Mouse (Mus musculus) lung, adult 2 months (tissue): Measurements from ENCODE around the gene L1td1. TPM values are rescaled to one million over a fixed set of nuclear protein-coding genes. Genes with fewer than 3 reads are reported as not detected.
"Not testable (repeated sequence)": the region's sequence is repeated elsewhere in the genome, so short reads cannot be mapped to it uniquely, and the experiment has no call there.

Experiments
- DNase-seq: peaks from one replicate; pipeline ENCODE4 v3.0.0; 2022
- H3K4me1 ChIP-seq: fragments of 200-500 bp; 2 replicates; pipeline ENCODE4 v1.6.1; 2011; ENCODE audit warnings: low read length; ENCODE audit not compliant: control insufficient read depth, insufficient read depth
- H3K4me3 ChIP-seq: fragments of 200-500 bp; replicated peaks from 2 replicates; pipeline ENCODE3; 2011; ENCODE audit warnings: low read depth, mild to moderate bottlenecking, control low read depth, low read length; ENCODE audit errors: extremely low read depth
- CTCF ChIP-seq: fragments of 200-500 bp; IDR thresholded peaks from 2 replicates; pipeline ENCODE4 v1.5.1; 2011; ENCODE audit warnings: mild to moderate bottlenecking, low read length, control low read depth; ENCODE audit not compliant: insufficient read depth
- POLR2A ChIP-seq: fragments of 200-500 bp; IDR thresholded peaks from 2 replicates; pipeline ENCODE4 v1.6.1; 2011; ENCODE audit warnings: low read depth, mild to moderate bottlenecking, control low read depth, low read length, borderline replicate concordance; ENCODE audit errors: extremely low read depth
- WGBS: fragments of 180-500 bp; shearing (Covaris S2); methylation state at CpG from one replicate; pipeline ENCODE4 v1.1.7; 2018; 5-methylcytosine and 5-hydroxymethylcytosine counted together
- polyA plus RNA-seq: library from polyadenylated mRNA; depleted of rRNA; stranded (reverse); fragments of >200 nt; gene quantifications from 2 replicates; pipeline ENCODE4 v1.2.3, GENCODE M21; 2012

Gene L1td1
- polyA plus RNA-seq, 1 experiment: 0.13 TPM

DNA sequence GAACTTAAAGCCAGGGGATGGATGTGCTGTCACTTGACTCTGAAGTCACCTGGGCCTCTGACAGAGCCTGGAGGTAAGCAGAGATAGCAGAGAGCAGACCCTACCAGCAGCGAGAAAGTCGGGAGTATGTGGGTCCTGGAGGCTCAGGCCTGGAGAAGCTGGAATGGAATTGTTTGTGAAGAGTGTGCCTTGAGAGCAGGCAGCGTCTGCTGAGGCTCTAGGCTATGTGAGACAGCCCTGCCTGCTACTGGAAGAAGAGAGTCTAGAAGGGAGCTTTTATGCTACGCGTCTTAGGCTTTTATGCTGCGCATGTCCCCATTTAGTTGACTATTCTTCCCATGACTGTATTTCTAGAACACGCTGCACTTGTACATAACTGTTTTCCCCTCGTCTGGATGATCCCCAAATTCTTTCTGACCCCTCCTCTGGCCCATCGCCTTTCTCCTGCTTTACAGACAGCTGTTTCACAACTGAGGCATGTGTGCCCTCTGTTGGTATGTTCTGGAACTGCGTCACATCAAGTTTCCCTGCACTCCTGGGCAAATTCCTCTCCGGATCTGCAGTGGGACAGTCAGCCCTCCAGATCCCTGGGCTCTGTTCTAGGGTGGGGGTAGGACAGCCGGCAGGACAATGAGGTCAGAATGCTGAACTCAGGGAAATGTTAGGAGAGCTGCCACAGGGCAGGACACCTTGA is 24.2 kb upstream of the L1td1 start:
- H3K4me3 ChIP-seq: no peak overlapping the region
- no peaks in the 10 kb centered on the region for H3K4me1 ChIP-seq
- TF ChIP-seq CTCF (peak; percentile 73), POLR2A (no peak)
- peak; percentile 51 for DNase-seq
- WGBS: 32% methylated on average over 12 of the region's 12 CpGs

DNA sequence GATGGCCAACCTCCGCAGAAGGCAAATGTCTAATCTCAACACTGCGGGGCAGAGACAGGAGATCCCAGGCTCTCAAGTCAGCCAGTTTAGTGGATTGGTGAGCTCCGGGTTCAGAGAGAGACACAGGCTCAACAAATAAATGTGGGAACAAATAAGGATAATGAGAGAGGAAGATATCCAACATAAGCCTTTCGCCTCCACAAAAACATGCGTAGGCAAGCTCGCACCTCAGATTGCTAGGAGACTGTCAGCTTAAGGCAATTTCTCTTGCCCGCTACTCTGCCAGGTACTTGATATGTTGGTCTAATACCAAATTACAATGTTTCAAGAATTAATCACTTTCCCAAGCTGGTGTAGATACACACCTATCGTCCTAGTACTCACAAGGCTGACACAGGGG is 15.6 kb upstream of the L1td1 start:
- TF ChIP-seq CTCF: no peak
- no peak for TF ChIP-seq POLR2A
- 89% methylated on average over 8 of the region's 8 CpGs for WGBS
- DNase-seq: no peak
- H3K4me1 ChIP-seq: no peaks in the 10 kb centered on the region
- H3K4me3 ChIP-seq: no peak overlapping the region

DNA sequence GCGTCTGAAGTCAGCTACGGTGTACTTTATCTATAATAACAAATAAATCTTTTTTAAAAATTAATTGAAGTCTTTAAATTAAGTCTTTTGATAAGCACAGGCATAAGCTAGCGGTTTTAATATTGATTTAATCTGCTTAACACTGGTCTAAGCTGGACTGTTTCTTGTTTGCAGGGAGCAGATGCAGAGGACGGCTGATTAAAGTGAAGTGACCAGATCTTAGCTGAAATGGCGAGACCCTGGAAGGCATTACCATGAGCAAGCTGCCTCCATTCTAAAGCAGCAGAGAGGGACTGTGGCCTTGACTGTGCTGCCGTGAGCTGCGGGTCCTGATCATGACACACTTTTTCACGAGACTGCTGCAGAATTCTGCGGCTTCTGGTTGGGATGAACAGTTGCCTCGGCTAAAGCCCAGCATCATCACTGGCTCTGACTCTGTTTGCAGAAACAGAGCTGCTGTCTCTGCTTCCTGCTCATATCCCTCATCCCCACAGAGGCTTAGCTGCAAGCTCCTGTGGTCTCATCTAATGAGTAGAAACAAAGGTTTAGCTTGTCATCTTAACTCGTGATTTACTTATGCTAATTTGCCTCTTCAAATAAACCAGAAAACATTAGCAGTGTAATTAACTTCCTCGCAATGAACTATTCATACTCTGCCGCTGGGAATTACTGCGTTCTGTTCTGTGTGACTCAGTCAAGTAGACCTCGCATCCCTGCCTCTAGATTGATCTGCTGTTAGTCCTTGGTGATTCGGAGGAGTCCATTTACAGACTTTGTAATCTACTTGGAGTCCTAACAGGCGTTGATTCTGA is 8.6 kb upstream of the L1td1 start:
- no peak for TF ChIP-seq CTCF
- no peak for TF ChIP-seq POLR2A
- WGBS: 86% methylated on average over 17 of the region's 17 CpGs
- no peak overlapping the region for H3K4me3 ChIP-seq
- DNase-seq: no peak
- H3K4me1 ChIP-seq: no peaks in the 10 kb centered on the region

DNA sequence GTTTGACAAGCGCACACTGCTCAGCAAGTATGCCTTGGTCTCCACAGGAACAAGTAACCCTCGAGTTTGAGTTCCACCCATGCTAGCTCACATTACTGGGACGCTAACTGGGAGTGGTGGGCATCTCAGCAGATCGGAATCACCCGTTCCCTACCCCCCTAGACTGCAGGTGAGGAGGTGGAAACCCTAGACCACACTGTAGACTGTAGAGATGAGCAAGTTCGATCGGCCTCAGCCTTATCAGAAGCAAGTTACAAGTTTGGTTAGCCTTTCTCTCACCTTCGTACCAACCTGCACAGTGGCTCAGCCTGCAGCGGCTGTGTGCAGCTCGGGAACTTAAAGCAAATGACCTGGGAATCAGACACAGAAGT is 8.0 kb upstream of the L1td1 start:
- Histone ChIP-seq H3K4me1 (no peaks in the 10 kb centered on the region), H3K4me3 (no peak overlapping the region)
- no peak for TF ChIP-seq POLR2A
- no peak for TF ChIP-seq CTCF
- no peak for DNase-seq
- WGBS: 79% methylated on average over 10 of the region's 10 CpGs

DNA sequence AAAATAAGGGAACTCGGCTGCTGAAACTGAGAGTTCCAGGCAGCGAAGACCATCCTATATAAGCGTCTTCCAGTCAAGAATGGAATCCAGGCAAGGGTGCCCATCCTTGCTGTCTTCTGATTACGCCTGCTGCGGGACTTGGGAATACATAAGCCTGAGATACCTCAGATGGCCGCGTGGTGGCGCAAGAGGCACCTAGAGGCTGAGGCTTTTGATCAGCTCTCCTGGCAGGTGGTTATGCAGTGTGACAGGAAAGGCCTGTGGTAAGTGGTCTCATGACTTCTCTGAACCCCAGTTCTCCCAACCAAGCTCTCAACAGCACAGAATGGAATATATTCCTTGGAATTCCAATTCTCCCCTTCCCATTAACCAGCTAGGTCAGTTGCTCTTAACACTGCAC is 4.1 kb upstream of the L1td1 start:
- no peaks in the 10 kb centered on the region; the same call in 1 of the 2 replicates for H3K4me1 ChIP-seq
- TF ChIP-seq CTCF (peak; percentile 89), POLR2A (no peak)
- H3K4me3 ChIP-seq: no peak overlapping the region
- DNase-seq: peak; percentile 54
- WGBS: 15% methylated on average over 8 of the region's 8 CpGs

DNA sequence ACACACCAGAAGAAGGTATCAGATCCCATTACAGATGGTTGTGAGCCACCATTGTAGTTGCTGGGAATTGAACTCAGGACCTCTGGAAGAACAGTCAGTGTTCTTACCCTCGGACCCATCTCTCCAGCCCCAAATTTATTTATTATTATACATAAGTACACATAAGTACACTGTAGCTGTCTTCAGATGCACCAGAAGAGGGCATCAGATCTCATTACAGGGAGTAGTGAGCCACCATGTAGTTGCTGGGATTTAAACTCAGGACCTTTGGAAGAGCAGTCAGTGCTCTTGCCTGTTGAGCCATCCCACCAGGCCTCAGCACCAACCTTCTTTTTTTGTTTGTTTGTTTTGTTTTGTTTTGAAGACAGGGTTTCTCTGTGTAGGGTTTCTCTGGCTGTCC is 1.9 kb upstream of the L1td1 start:
- WGBS: 79% methylated on average over 1 of the region's 1 CpGs
- not testable (repeated sequence) for DNase-seq, H3K4me1 ChIP-seq, H3K4me3 ChIP-seq

DNA sequence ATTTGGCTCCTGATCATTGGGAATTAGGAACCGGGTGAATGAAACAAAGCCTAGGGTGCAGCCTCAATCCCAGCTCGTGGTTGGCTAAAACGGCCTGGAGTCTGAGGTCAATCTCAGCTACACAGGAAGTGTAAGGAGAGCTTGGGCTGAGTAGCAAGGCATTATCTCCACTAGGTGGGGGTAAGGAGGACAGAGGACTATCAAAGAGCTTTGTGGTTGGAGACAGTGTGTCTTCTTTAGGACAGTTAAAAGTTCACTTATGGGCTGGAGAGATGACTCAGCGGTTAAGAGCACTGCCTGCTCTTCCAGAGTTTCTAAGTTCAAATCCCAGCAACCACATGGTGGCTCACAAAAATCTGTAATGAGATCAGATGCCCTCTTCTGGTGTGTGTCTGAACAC is 1.1 kb upstream of the L1td1 start:
- Histone ChIP-seq H3K4me3 (no peak overlapping the region), H3K4me1 (no peaks in the 10 kb centered on the region; the same call in 1 of the 2 replicates)
- TF ChIP-seq POLR2A: no peak
- DNase-seq: no peak
- 27% methylated on average over 4 of the region's 4 CpGs for WGBS

DNA sequence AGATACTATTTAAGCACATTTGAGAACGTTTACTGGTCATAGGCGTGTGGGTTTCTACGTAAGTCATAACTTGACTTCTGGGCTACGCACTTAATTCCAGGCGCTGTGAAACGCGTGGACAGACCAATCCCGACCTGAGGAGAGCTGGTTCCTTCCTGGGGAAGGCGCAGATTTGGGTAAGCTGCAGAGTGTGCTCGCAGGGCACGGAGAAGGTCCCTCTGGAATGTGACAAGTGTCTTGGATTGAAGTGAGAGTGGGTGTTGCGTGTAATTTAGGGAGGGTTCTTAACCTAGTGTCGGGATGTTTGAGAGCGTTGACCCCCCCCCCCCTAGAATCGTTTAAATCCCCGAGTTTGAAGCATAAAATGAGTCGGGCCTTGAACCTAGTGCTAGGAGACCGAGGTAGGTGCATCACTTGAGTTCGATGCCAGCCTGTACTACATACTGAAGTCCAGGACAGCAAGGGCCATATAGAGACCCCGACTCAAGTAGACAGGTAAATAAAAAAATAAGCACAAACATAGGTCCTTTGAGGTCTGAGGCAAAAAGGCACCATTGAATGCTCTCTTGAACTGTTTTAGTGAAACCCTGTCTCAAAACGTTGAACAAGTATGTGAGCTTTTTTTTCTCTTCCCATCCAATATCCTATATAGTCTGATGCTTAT is 893 bp downstream of the L1td1 start:
- Histone ChIP-seq H3K4me1 (no peaks in the 10 kb centered on the region; the same call in 1 of the 2 replicates), H3K4me3 (peak overlapping the region; percentile 24)
- 11% methylated on average over 21 of the region's 21 CpGs for WGBS
- TF ChIP-seq CTCF (no peak), POLR2A (no peak)
- no peak for DNase-seq

GRCm38 (mm10) chr4:98727959-98728347 is 1.4 kb downstream of the L1td1 start:
- H3K4me3 ChIP-seq: no peak overlapping the region
- H3K4me1 ChIP-seq: no peaks in the 10 kb centered on the region; the same call in 1 of the 2 replicates
- WGBS: 7% methylated on average over 10 of the region's 10 CpGs
- TF ChIP-seq CTCF (no peak), POLR2A (no peak)
- DNase-seq: no peak
